Mouse (Mus musculus) MEL (cell line): Measurements from ENCODE around the gene Ralgds. TPM values are rescaled to one million over a fixed set of nuclear protein-coding genes. Genes with fewer than 3 reads are reported as not detected.

Experiments used
- DNase-seq: peaks from one replicate; pipeline ENCODE4 v3.0.0; 2011; ENCODE audit warnings: low read depth, low spot score
- H3K27ac ChIP-seq: 2 replicates; pipeline ENCODE4 v1.5.1; 2012; ENCODE audit warnings: low read depth, mild to moderate bottlenecking, control low read depth, low read length, moderate library complexity; ENCODE audit not compliant: control insufficient read depth
- H3K27me3 ChIP-seq, 2 experiments: fragments of 150-350 bp in 1 of 2; sonication (generic) in 1 of 2; 2 replicates each; pipeline ENCODE4 v1.6.1; 2012; ENCODE audit warnings: low read length in 2 of 2, mild to moderate bottlenecking in 2 of 2, improper control_type of control experiment in 1 of 2, moderate library complexity in 1 of 2; ENCODE audit not compliant: insufficient read depth in 2 of 2, control insufficient read depth in 1 of 2
- H3K36me3 ChIP-seq, 2 experiments: 2 replicates each; pipeline ENCODE4 v1.6.1; 2012 to 2014; ENCODE audit warnings: low read length in 2 of 2, improper control_type of control experiment in 1 of 2, inconsistent platforms in 1 of 2, mild to moderate bottlenecking in 1 of 2; ENCODE audit not compliant: insufficient read depth in 2 of 2, control insufficient read depth in 1 of 2
- H3K4me1 ChIP-seq, 2 experiments: fragments of 150-350 bp in 1 of 2; sonication (generic) in 1 of 2; 2 replicates each; pipeline ENCODE4 v1.6.1; 2012; ENCODE audit warnings: low read length in 2 of 2, improper control_type of control experiment in 1 of 2, mild to moderate bottlenecking in 1 of 2; ENCODE audit not compliant: insufficient read depth in 2 of 2, control insufficient read depth in 1 of 2
- H3K4me3 ChIP-seq, 2 experiments: fragments of 150-350 bp in 1 of 2; sonication (generic) in 1 of 2; 2 replicates each; pipeline ENCODE4 v1.5.1; 2012; ENCODE audit warnings: low read depth in 2 of 2, low read length in 2 of 2, mild to moderate bottlenecking in 2 of 2, moderate library complexity in 2 of 2, control low read depth in 1 of 2, improper control_type of control experiment in 1 of 2; ENCODE audit not compliant: control insufficient read depth in 1 of 2, insufficient read depth in 1 of 2
- H3K79me2 ChIP-seq: 2 replicates; pipeline ENCODE4 v1.6.1; 2012; ENCODE audit warnings: mild to moderate bottlenecking, low read length, moderate library complexity; ENCODE audit not compliant: control insufficient read depth, poor library complexity, insufficient read depth
- H3K9ac ChIP-seq: 2 replicates; pipeline ENCODE4 v1.6.1; 2012; ENCODE audit warnings: low read depth, mild to moderate bottlenecking, control low read depth, low read length, moderate library complexity; ENCODE audit not compliant: control insufficient read depth, poor library complexity, severe bottlenecking
- H3K9me3 ChIP-seq: fragments of 150-350 bp; sonication (generic); replicated peaks from 2 replicates; pipeline ENCODE4 v1.6.1; 2012; ENCODE audit warnings: mild to moderate bottlenecking, low read length, improper control_type of control experiment, moderate library complexity; ENCODE audit not compliant: insufficient read depth
- BHLHE40 ChIP-seq: IDR thresholded peaks from 2 replicates; pipeline ENCODE4 v1.6.1; 2012; ENCODE audit warnings: low read depth, mild to moderate bottlenecking, inconsistent platforms, low read length, improper control_type of control experiment, borderline replicate concordance
- CHD2 ChIP-seq: IDR thresholded peaks from 2 replicates; pipeline ENCODE4 v1.6.1; 2011; ENCODE audit warnings: low read length, improper control_type of control experiment
- CTCF ChIP-seq, 3 experiments: IDR thresholded peaks in 2 of 3; conservative IDR thresholded peaks in 1 of 3; 2 replicates each; pipeline ENCODE4 v1.5.1; 2011 to 2012; ENCODE audit warnings: low read length in 3 of 3, low read depth in 2 of 3, mild to moderate bottlenecking in 2 of 3, improper control_type of control experiment in 1 of 3, inconsistent platforms in 1 of 3, mixed read lengths in 1 of 3, moderate library complexity in 1 of 3; ENCODE audit not compliant: control insufficient read depth in 1 of 3, insufficient read depth in 1 of 3, poor library complexity in 1 of 3, severe bottlenecking in 1 of 3
- E2F4 ChIP-seq: IDR thresholded peaks from 2 replicates; pipeline ENCODE4 v1.6.1; 2011; ENCODE audit warnings: low read depth, low read length, improper control_type of control experiment, borderline replicate concordance
- ELF1 ChIP-seq: IDR thresholded peaks from 2 replicates; pipeline ENCODE4 v1.6.1; 2014; ENCODE audit warnings: low read depth, mild to moderate bottlenecking, inconsistent platforms, low read length, improper control_type of control experiment, moderate library complexity
- EP300 ChIP-seq, 2 experiments: IDR thresholded peaks; 2 replicates each; pipeline ENCODE4 v1.6.1; 2011; ENCODE audit warnings: improper control_type of control experiment in 2 of 2, low read length in 2 of 2, low read depth in 1 of 2, mild to moderate bottlenecking in 1 of 2
- ETS1 ChIP-seq: IDR thresholded peaks from 2 replicates; pipeline ENCODE4 v1.6.1; 2012; ENCODE audit warnings: low read depth, mild to moderate bottlenecking, inconsistent platforms, low read length, improper control_type of control experiment, moderate library complexity
- GABPA ChIP-seq: IDR thresholded peaks from 2 replicates; pipeline ENCODE4 v1.6.1; 2012; ENCODE audit warnings: low read depth, mild to moderate bottlenecking, inconsistent platforms, low read length, improper control_type of control experiment, moderate library complexity
- GATA1 ChIP-seq: IDR thresholded peaks from 2 replicates; pipeline ENCODE4 v1.6.1; 2011; ENCODE audit warnings: low read depth, low read length, improper control_type of control experiment
- HCFC1 ChIP-seq: IDR thresholded peaks from 2 replicates; pipeline ENCODE4 v1.6.1; 2012; ENCODE audit warnings: low read depth, mild to moderate bottlenecking, inconsistent platforms, low read length, improper control_type of control experiment, moderate library complexity
- JUND ChIP-seq: IDR thresholded peaks from 2 replicates; pipeline ENCODE4 v1.6.1; 2011; ENCODE audit warnings: low read depth, mild to moderate bottlenecking, improper control_type of control experiment, low read length
- MEF2A ChIP-seq: IDR thresholded peaks from 2 replicates; pipeline ENCODE4 v1.6.1; 2014; ENCODE audit warnings: low read depth, mild to moderate bottlenecking, inconsistent platforms, low read length, improper control_type of control experiment; ENCODE audit not compliant: poor library complexity, insufficient replicate concordance, severe bottlenecking; ENCODE audit errors: extremely low read depth
- MXI1 ChIP-seq: IDR thresholded peaks from 2 replicates; pipeline ENCODE4 v1.6.1; 2011; ENCODE audit warnings: mild to moderate bottlenecking, low read depth, low read length, improper control_type of control experiment
- MYB ChIP-seq: IDR thresholded peaks from 2 replicates; pipeline ENCODE4 v1.6.1; 2011; ENCODE audit warnings: mild to moderate bottlenecking, low read depth, low read length, improper control_type of control experiment
- MYC ChIP-seq: IDR thresholded peaks from 2 replicates; pipeline ENCODE4 v1.6.1; 2011; ENCODE audit warnings: low read depth, mild to moderate bottlenecking, low read length, improper control_type of control experiment, moderate library complexity
- NRF1 ChIP-seq: IDR thresholded peaks from 2 replicates; pipeline ENCODE4 v1.6.1; 2014; ENCODE audit warnings: low read depth, mild to moderate bottlenecking, inconsistent platforms, low read length, improper control_type of control experiment, moderate library complexity; ENCODE audit not compliant: poor library complexity, insufficient read depth, severe bottlenecking
- POLR2A ChIP-seq, 2 experiments: IDR thresholded peaks; 2 replicates each; pipeline ENCODE4 v1.6.1; 2011 to 2012; ENCODE audit warnings: low read length in 2 of 2, mild to moderate bottlenecking in 2 of 2, control low read depth in 1 of 2, improper control_type of control experiment in 1 of 2, low read depth in 1 of 2, moderate library complexity in 1 of 2; ENCODE audit not compliant: control insufficient read depth in 1 of 2, insufficient read depth in 1 of 2, poor library complexity in 1 of 2
- POLR2AphosphoS2 ChIP-seq: IDR thresholded peaks from 2 replicates; pipeline ENCODE4 v1.6.1; 2011; ENCODE audit warnings: low read length, improper control_type of control experiment
- POLR2AphosphoS5 ChIP-seq: IDR thresholded peaks from 2 replicates; pipeline ENCODE4 v1.6.1; 2012; ENCODE audit warnings: low read depth, borderline replicate concordance, mild to moderate bottlenecking, inconsistent platforms, low read length, moderate library complexity, mixed read lengths
- SIN3A ChIP-seq: IDR thresholded peaks from 2 replicates; pipeline ENCODE4 v1.6.1; 2012; ENCODE audit warnings: low read length, improper control_type of control experiment, inconsistent platforms
- SMC3 ChIP-seq: IDR thresholded peaks from 2 replicates; pipeline ENCODE4 v1.6.1; 2011; ENCODE audit warnings: low read depth, low read length, improper control_type of control experiment
- TAL1 ChIP-seq: IDR thresholded peaks from 2 replicates; pipeline ENCODE4 v1.6.1; 2012; ENCODE audit warnings: mild to moderate bottlenecking, inconsistent platforms, low read length, moderate library complexity, mixed read lengths
- TBP ChIP-seq: IDR thresholded peaks from 2 replicates; pipeline ENCODE4 v1.8.0; 2011; ENCODE audit warnings: low read depth, low read length, improper control_type of control experiment
- TCF12 ChIP-seq: IDR thresholded peaks from 2 replicates; pipeline ENCODE4 v1.6.1; 2014; ENCODE audit warnings: low read depth, mild to moderate bottlenecking, inconsistent platforms, low read length, improper control_type of control experiment, moderate library complexity
- UBTF ChIP-seq: IDR thresholded peaks from 2 replicates; pipeline ENCODE4 v1.6.1; 2012; ENCODE audit warnings: low read depth, mild to moderate bottlenecking, inconsistent platforms, low read length, improper control_type of control experiment, moderate library complexity, borderline replicate concordance; ENCODE audit not compliant: insufficient read depth
- USF2 ChIP-seq, 2 experiments: IDR thresholded peaks; 2 replicates each; pipeline ENCODE4 v1.6.1; 2011 to 2012; ENCODE audit warnings: improper control_type of control experiment in 2 of 2, low read length in 2 of 2, borderline replicate concordance in 1 of 2, inconsistent platforms in 1 of 2, low read depth in 1 of 2, mild to moderate bottlenecking in 1 of 2; ENCODE audit not compliant: insufficient read depth in 1 of 2
- ZC3H11A ChIP-seq: IDR thresholded peaks from 2 replicates; pipeline ENCODE4 v1.6.1; 2012; ENCODE audit warnings: low read depth, mild to moderate bottlenecking, inconsistent platforms, low read length, improper control_type of control experiment
- ZKSCAN1 ChIP-seq: IDR thresholded peaks from 2 replicates; pipeline ENCODE4 v1.6.1; 2012; ENCODE audit warnings: low read depth, mild to moderate bottlenecking, inconsistent platforms, low read length, improper control_type of control experiment, moderate library complexity
- ZMIZ1 ChIP-seq: IDR thresholded peaks from 2 replicates; pipeline ENCODE4 v1.6.1; 2012; ENCODE audit warnings: low read depth, mild to moderate bottlenecking, inconsistent platforms, low read length, improper control_type of control experiment, moderate library complexity
- ZNF384 ChIP-seq: IDR thresholded peaks from 2 replicates; pipeline ENCODE4 v1.6.1; 2012; ENCODE audit warnings: low read depth, mild to moderate bottlenecking, inconsistent platforms, low read length, improper control_type of control experiment
- polyA plus RNA-seq, 2 experiments: library from polyadenylated mRNA; stranded (reverse) in 1 of 2; unstranded in 1 of 2; fragments of >175 nt in 1 of 2; fragments of >200 nt in 1 of 2; gene quantifications; 2 replicates each; pipeline versions ENCODE4 v1.2.1 to v1.2.4; 2012; ENCODE audit warnings: low replicate concordance in 2 of 2, low read depth in 1 of 2; ENCODE audit not compliant: insufficient read length in 2 of 2, insufficient read depth in 1 of 2, missing spikeins in 1 of 2
- total RNA-seq: library from RNA; depleted of rRNA; stranded (reverse); fragments of 300-350 nt; gene quantifications from 2 replicates; pipeline ENCODE4 v1.2.3, GENCODE M21; 2012

Ralgds gene
- total and polyA plus RNA-seq, 3 experiments = 4.7 to 11.0 TPM; not detected in 1

DNA sequence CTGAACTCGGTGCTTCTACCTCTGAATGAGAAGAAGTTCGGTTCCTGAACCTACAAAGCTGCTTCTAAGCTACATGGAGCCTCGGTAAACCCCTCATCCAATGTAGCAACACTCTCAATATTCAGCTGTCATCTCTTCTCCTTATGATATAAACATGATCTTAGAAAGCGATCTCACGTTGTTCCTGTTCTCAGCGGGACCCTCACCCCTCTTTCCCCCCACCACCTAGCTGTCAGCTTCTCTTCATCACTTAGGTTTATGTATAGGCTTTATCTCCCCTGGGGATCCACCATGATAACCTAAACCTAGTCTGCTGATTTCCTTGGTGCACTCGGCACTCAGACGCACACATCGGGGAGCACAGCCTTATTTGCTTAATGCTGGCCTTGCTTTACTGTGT, 70.7 kb downstream of the Ralgds start, which contains the start of gene Gtf3c5:
Gtf3c5 (minus strand) TSS at position 101 of the 400 bp plus-strand sequence.
- peaks cover 5% of the 10 kb centered on the region for H3K79me2 ChIP-seq
- H3K4me1 ChIP-seq = peaks cover 0 to 16% of the 10 kb centered on the region in 2 experiments; a peak in 2 of 4 replicates
- DNase-seq = no peak
- H3K27me3 ChIP-seq = no peaks in the 10 kb centered on the region
- peak within 1 kb of the TSS; percentile 84 for H3K9ac ChIP-seq
- peak within 1 kb of the TSS; percentile 75 for H3K27ac ChIP-seq
- no peak for TF ChIP-seq POLR2AphosphoS2
- H3K9me3 ChIP-seq = no peaks in the 10 kb centered on the region
- H3K4me3 ChIP-seq = peak within 1 kb of the TSS; percentile 68 to 82
- peaks cover 0 to 11% of the 10 kb centered on the region in 2 experiments; a peak in 3 of 4 replicates for H3K36me3 ChIP-seq

DNA sequence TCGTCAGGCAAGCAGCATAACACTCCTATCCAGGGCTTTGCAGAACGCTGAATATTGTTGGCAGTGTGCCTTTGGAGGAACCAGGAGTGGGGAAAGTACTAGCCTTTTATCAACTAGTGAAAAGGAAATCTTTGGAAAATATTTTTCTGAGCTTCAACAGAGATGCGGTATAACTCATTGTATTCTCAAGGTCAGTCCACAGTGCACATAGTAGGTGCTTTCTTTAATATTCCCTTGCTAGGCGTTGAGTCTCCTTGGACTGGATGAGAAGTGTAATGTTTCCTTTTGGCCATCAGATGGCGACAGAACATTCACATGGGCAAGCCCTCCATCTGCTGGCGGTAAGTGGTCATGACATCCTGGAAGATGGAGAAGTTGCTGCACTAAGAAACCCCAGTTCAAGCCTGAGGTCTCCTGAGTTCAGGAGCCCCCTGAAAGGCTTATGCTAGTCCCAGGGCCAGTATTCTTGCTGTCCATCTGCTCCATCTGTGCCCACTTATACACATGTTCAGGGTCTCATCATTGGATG, 72.2 kb downstream of the Ralgds start:
- Histone ChIP-seq H3K9ac (no peak overlapping the region), H3K79me2 (peaks cover 5% of the 10 kb centered on the region), H3K9me3 (no peaks in the 10 kb centered on the region), H3K27me3 (no peaks in the 10 kb centered on the region), H3K4me3 (no peak overlapping the region), H3K27ac (no peak overlapping the region), H3K4me1 (peaks cover 0 to 17% of the 10 kb centered on the region in 2 experiments; a peak in 2 of 4 replicates), H3K36me3 (peaks cover 0 to 14% of the 10 kb centered on the region in 2 experiments; a peak in 3 of 4 replicates)
- DNase-seq = peak; percentile 94
- TF ChIP-seq ZMIZ1 = no peak
- TF ChIP-seq MYB = no peak
- TF ChIP-seq POLR2AphosphoS2 = no peak
- no peak for TF ChIP-seq GABPA
- no peak for TF ChIP-seq GATA1
- TF ChIP-seq SMC3 = peak; percentile 98
- no peak for TF ChIP-seq EP300 (IDR thresholded peaks at IDR 0.05; ENCODE audit: low read depth in 1 of 2, low read length in 2 of 2)
- TF ChIP-seq MEF2A = no peak
- no peak for TF ChIP-seq TCF12
- no peak for TF ChIP-seq HCFC1
- TF ChIP-seq TBP = peak; percentile 61; the same call in 1 of the 2 replicates
- TF ChIP-seq ZKSCAN1 = peak; percentile 100
- no peak for TF ChIP-seq TAL1
- TF ChIP-seq ZNF384 = no peak
- TF ChIP-seq NRF1 = no peak
- TF ChIP-seq MYC = peak; percentile 82
- no peak for TF ChIP-seq CHD2
- no peak for TF ChIP-seq MXI1
- peak; percentile 54; the same call in 1 of the 2 replicates for TF ChIP-seq SIN3A
- TF ChIP-seq CTCF (IDR thresholded peaks at IDR 0.05 in 2 of 3, conservative IDR thresholded peaks at IDR 0.05 in 1 of 3; ENCODE audit: control insufficient read depth in 1 of 3, insufficient read depth in 1 of 3, low read depth in 2 of 3, low read length in 3 of 3, poor library complexity in 1 of 3, severe bottlenecking in 1 of 3) = peak; percentile 99 to 100 (median 100); a peak in 5 of 6 replicates
- peak; percentile 59; the same call in 1 of the 2 replicates for TF ChIP-seq ZC3H11A
- no peak for TF ChIP-seq ELF1
- TF ChIP-seq UBTF = no peak
- TF ChIP-seq ETS1 = no peak
- no peak for TF ChIP-seq POLR2A (IDR thresholded peaks at IDR 0.05; ENCODE audit: control insufficient read depth in 1 of 2, insufficient read depth in 1 of 2, low read depth in 1 of 2, low read length in 2 of 2, poor library complexity in 1 of 2)
- TF ChIP-seq JUND = peak; percentile 78; the same call in 1 of the 2 replicates
- TF ChIP-seq USF2 (IDR thresholded peaks at IDR 0.05; ENCODE audit: borderline replicate concordance in 1 of 2, insufficient read depth in 1 of 2, low read depth in 1 of 2, low read length in 2 of 2) = no peak
- TF ChIP-seq E2F4 = no peak
- no peak for TF ChIP-seq BHLHE40
- TF ChIP-seq POLR2AphosphoS5 = no peak
